Mouse (Mus musculus) heart, adult 8-10 months (tissue): Measurements from ENCODE around the gene Arid1b. TPM values are rescaled to one million over a fixed set of nuclear protein-coding genes. Genes with fewer than 3 reads are reported as not detected.

ENCODE experiments used
- DNase-seq: peaks from one replicate; pipeline ENCODE4 v3.0.0; 2022; ENCODE audit warnings: low spot score
- total RNA-seq, 4 experiments: library from RNA; stranded (reverse); gene quantifications; 2 replicates each; pipeline ENCODE4 v1.2.4; 2022

The Arid1b gene
- total RNA-seq, 4 experiments from 2014 or later = 25.0 to 27.2 (median 26.2) TPM

GRCm38 (mm10) chr17:5310425-5310888 is 316.3 kb downstream of the Arid1b start:
- DNase-seq = no peak

GRCm38 (mm10) chr17:5311062-5311461 is 316.9 kb downstream of the Arid1b start:
- DNase-seq = no peak

- DNase-seq = no peak
These were observed 318.2 kb downstream of the Arid1b start for GRCm38 (mm10) chr17:5312307-5312706.

- DNase-seq = no peak
These were observed 320.6 kb downstream of the Arid1b start for GRCm38 (mm10) chr17:5314735-5315134.

GRCm38 (mm10) chr17:5316489-5316888 is 322.4 kb downstream of the Arid1b start:
- no peak for DNase-seq

- no peak for DNase-seq
These were observed 327.6 kb downstream of the Arid1b start for GRCm38 (mm10) chr17:5321589-5322225.

- DNase-seq = no peak
These were observed 328.5 kb downstream of the Arid1b start for GRCm38 (mm10) chr17:5322594-5322993.

- DNase-seq = no peak
These were observed 329.6 kb downstream of the Arid1b start for GRCm38 (mm10) chr17:5323746-5324145.

GRCm38 (mm10) chr17:5324236-5324876 is 330.2 kb downstream of the Arid1b start:
- DNase-seq = peak; percentile 57

- DNase-seq = no peak
These were observed 332.6 kb downstream of the Arid1b start for GRCm38 (mm10) chr17:5326689-5327088.

GRCm38 (mm10) chr17:5327480-5328180 is 333.5 kb downstream of the Arid1b start:
- DNase-seq = no peak

GRCm38 (mm10) chr17:5329478-5329877 is 335.3 kb downstream of the Arid1b start:
- no peak for DNase-seq

- no peak for DNase-seq
These were observed 335.9 kb downstream of the Arid1b start for GRCm38 (mm10) chr17:5330063-5330462.

GRCm38 (mm10) chr17:5330644-5331043 is 336.5 kb downstream of the Arid1b start:
- DNase-seq = no peak

- no peak for DNase-seq
These were observed 337.3 kb downstream of the Arid1b start for GRCm38 (mm10) chr17:5331387-5331786.

- DNase-seq = no peak
These were observed 340.4 kb downstream of the Arid1b start for GRCm38 (mm10) chr17:5334567-5334966.

- no peak for DNase-seq
These were observed 350.3 kb downstream of the Arid1b start for GRCm38 (mm10) chr17:5344426-5344825.

- no peak for DNase-seq
These were observed 351.7 kb downstream of the Arid1b start for GRCm38 (mm10) chr17:5345810-5346209.

GRCm38 (mm10) chr17:5352901-5353300 is 358.8 kb downstream of the Arid1b start:
- peak; percentile 36 for DNase-seq

- no peak for DNase-seq
These were observed 366.6 kb downstream of the Arid1b start for GRCm38 (mm10) chr17:5360759-5361158.

GRCm38 (mm10) chr17:5365992-5366398 is 371.9 kb downstream of the Arid1b start:
- no peak for DNase-seq

- no peak for DNase-seq
These were observed 376.9 kb downstream of the Arid1b start for GRCm38 (mm10) chr17:5371032-5371431.

- no peak for DNase-seq
These were observed 377.4 kb downstream of the Arid1b start for GRCm38 (mm10) chr17:5371521-5371920.
